19 mouse cellular contexts compared by ENCODE assay signal in the genomic region with DNA sequence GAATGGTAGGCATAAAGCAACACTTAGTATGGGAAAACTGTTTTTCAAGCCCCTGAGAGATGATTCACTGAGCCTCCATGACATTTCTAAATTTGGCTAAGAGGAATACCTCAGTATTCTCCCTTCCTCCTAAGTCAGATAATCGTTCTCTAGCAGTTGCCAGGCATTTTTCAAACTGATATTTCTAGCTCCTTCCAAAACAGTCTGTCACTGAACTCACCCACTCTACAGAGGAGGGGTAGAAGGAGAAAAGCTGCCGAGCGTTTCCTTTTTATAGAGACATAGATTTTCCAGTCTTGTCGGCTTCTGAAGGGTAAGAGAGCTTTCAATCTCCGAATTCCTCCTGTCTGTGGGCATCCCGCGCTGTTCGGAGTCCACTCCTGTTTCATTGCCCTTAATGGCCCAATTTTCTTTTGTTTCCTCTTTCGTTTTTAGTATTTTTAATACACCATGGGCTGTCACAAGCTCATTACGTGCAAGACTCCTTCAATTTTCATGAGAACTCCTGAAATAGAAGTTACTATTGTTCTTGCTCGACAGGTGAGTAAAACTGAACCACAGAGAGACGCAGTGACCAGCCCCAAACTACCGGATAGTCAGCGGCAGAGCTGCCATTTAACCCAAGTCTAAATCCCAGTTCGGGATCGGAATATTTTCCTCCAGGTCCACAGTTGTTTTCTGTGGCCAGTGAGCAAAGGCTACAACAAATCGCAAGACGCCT.
A peak's percentile ranks its signal among the peaks of the same experiment; 100 is the strongest.
DNase-seq lines count a peak whose midpoint lies in the region; ATAC-seq and TF ChIP-seq lines count a peak whose summit lies in the region.
"Had no signal": no experiment of that assay in that cellular context is flagged by ENCODE, and none has a peak within 500 bp of the region (broad histone marks: within the 10 kb centered on the region; RNA-seq: fewer than 3 reads in every experiment).

No protein-coding gene starts in this region.

- no peaks in the 10 kb centered on the region for H3K4me1 ChIP-seq in cortical plate, adult 2 months (ENCODE audit: control insufficient read depth, insufficient read depth, low read length)
- H3K4me1 ChIP-seq: forebrain, embryonic 15.5 days; limb, embryonic 10.5 days; midbrain, embryonic 13.5 days had no signal

- no peak for TF ChIP-seq CTCF in cortical plate, adult 2 months (IDR thresholded peaks at IDR 0.05; ENCODE audit: extremely low read depth, insufficient read depth, low read length)

- ATAC-seq in megakaryocyte-erythroid progenitor cell, adult 5-6 weeks (replicated peaks; ENCODE audit: low FRiP score, low TSS enrichment, poor library complexity, severe bottlenecking) = no peak
- ATAC-seq: forebrain, embryonic 15.5 days; midbrain, embryonic 13.5 days had no signal

- H3K27ac ChIP-seq in cortical plate, adult 2 months (ENCODE audit: insufficient read depth, low read length) = peak overlapping the region; percentile 87
- H3K27ac ChIP-seq: forebrain, embryonic 15.5 days; limb, embryonic 10.5 days; midbrain, embryonic 13.5 days had no signal

- 0 out of 2 replicates have a peak overlapping the region, but pooled peaks have one; percentile 3 for H3K4me3 ChIP-seq in cortical plate, adult 2 months (ENCODE audit: insufficient read depth, low read length)
- H3K4me3 ChIP-seq: forebrain, embryonic 15.5 days; limb, embryonic 10.5 days; midbrain, embryonic 13.5 days; myocyte had no signal

- TF ChIP-seq POLR2A in cortical plate, adult 2 months (IDR thresholded peaks at IDR 0.05; ENCODE audit: extremely low read depth, insufficient read depth, low read length) = no peak

- DNase-seq in layer of hippocampus, adult 11-12 months (ENCODE audit: low spot score) = peak; percentile 24
- no peak for DNase-seq in layer of hippocampus, postnatal 10 days (ENCODE audit: low spot score in 2 of 2)
- peak; percentile 9 to 30 for DNase-seq in left cerebral cortex, adult 18-20 months (ENCODE audit: low spot score in 2 of 2)
- peak; percentile 17 for DNase-seq in right cerebral cortex, postnatal 25 days
- no peak for DNase-seq in adrenal gland, adult (ENCODE audit: inconsistent age in 2 of 2, low spot score in 1 of 2)
- DNase-seq: cerebellum, postnatal 10 days; gastrocnemius, postnatal 14 days; kidney, adult 8-10 months; kidney, postnatal 25 days; lung, adult 2 months; lung, postnatal 4 days; retina, postnatal 1 day; thymus, postnatal 14 days had no signal

Comparison
In these comparisons a context has a peak if more than half of its experiments do, and no peak if none do; other contexts are left out.
1. DNase-seq: peak in layer of hippocampus, adult 11-12 months (single experiment), left cerebral cortex, adult 18-20 months (2 of 2) and right cerebral cortex, postnatal 25 days (single experiment); none in layer of hippocampus, postnatal 10 days (0 of 2) and adrenal gland, adult (0 of 2).